Mouse (Mus musculus) heart, embryonic 11.5 days (tissue): ENCODE results near the gene Zdhhc20. TPM values are rescaled to one million over a fixed set of nuclear protein-coding genes. Genes with fewer than 3 reads are reported as not detected.
A peak's percentile ranks its signal among the peaks of the same experiment; 100 is the strongest.

ENCODE experiments used
- ATAC-seq: fragments of 200-750 bp; cut with Nextera tagmentation; replicated peaks from 2 replicates; pipeline ENCODE4 v1.8.0; 2017; ENCODE audit warnings: moderate library complexity; ENCODE audit not compliant: insufficient number of reproducible peaks, low FRiP score, low TSS enrichment
- H3K27ac ChIP-seq: fragments of 300-500 bp; sonication (generic); 2 replicates; pipeline ENCODE4 v1.5.1; 2014; ENCODE audit warnings: mild to moderate bottlenecking, low read depth, low read length
- H3K27me3 ChIP-seq: fragments of 300-500 bp; sonication (generic); 2 replicates; pipeline ENCODE4 v1.6.1; 2014; ENCODE audit warnings: mild to moderate bottlenecking, low read length, mixed read lengths; ENCODE audit not compliant: control insufficient read depth, insufficient read depth
- H3K36me3 ChIP-seq: fragments of 300-500 bp; sonication (generic); 2 replicates; pipeline ENCODE4 v1.6.1; 2014; ENCODE audit warnings: mild to moderate bottlenecking, low read length, moderate library complexity, mixed read lengths; ENCODE audit not compliant: control insufficient read depth, insufficient read depth
- H3K4me1 ChIP-seq: fragments of 300-500 bp; sonication (generic); 2 replicates; pipeline ENCODE4 v1.6.1; 2014; ENCODE audit warnings: low read length; ENCODE audit not compliant: control insufficient read depth, insufficient read depth
- H3K4me2 ChIP-seq: fragments of 300-500 bp; sonication (generic); 2 replicates; pipeline ENCODE4 v1.6.1; 2014; ENCODE audit warnings: mild to moderate bottlenecking, moderate library complexity
- H3K4me3 ChIP-seq: fragments of 300-500 bp; sonication (generic); 2 replicates; pipeline ENCODE4 v1.5.1; 2014; ENCODE audit warnings: low read depth, low read length
- H3K9ac ChIP-seq: fragments of 300-500 bp; sonication (generic); 2 replicates; pipeline ENCODE4 v1.6.1; 2014; ENCODE audit warnings: mild to moderate bottlenecking, low read depth, low read length, moderate library complexity
- H3K9me3 ChIP-seq: fragments of 300-500 bp; sonication (generic); replicated peaks from 2 replicates; pipeline ENCODE4 v1.6.1; 2016; ENCODE audit warnings: low read length; ENCODE audit not compliant: control insufficient read depth
- WGBS: fragments of 180-500 bp; shearing (Covaris S2); extraction: QIAGEN DNeasy Blood & Tissue Kit; methylation state at CpG from one replicate; pipeline ENCODE4 v1.1.7; 2014; ENCODE audit not compliant: insufficient replicate concordance; 5-methylcytosine and 5-hydroxymethylcytosine counted together
- polyA plus RNA-seq: library from polyadenylated mRNA; unstranded; fragments of >200 nt; fragmentation: Nextera tagmentation; extraction: Ambion mirVana; gene quantifications from 2 replicates; pipeline ENCODE4 v1.2.1, GENCODE M21; 2014

Gene Zdhhc20
- polyA plus RNA-seq, 1 experiment from 2014 or later: 52.8 TPM

- H3K4me2 ChIP-seq: no peak overlapping the region
- peak overlapping the region; percentile 54; the same call in 1 of the 2 replicates for H3K27ac ChIP-seq
- H3K36me3 ChIP-seq: no peaks in the 10 kb centered on the region; the same call in 1 of the 2 replicates
- 56% methylated on average over 4 of the region's 4 CpGs for WGBS
- no peaks in the 10 kb centered on the region for H3K27me3 ChIP-seq
- no peaks in the 10 kb centered on the region for H3K9me3 ChIP-seq
- ATAC-seq: no peak
- H3K4me1 ChIP-seq: peaks cover 21% of the 10 kb centered on the region
- H3K4me3 ChIP-seq: no peak overlapping the region
- peak overlapping the region; percentile 22; the same call in 1 of the 2 replicates for H3K9ac ChIP-seq
Measured at GRCm38 (mm10) chr14:57882720-57883119, 7.4 kb downstream of the Zdhhc20 start.

- Histone ChIP-seq H3K27ac (peak overlapping the region; percentile 81), H3K9me3 (no peaks in the 10 kb centered on the region), H3K9ac (no peak overlapping the region), H3K4me3 (no peak overlapping the region), H3K4me1 (peaks cover 21% of the 10 kb centered on the region), H3K27me3 (no peaks in the 10 kb centered on the region), H3K36me3 (no peaks in the 10 kb centered on the region; the same call in 1 of the 2 replicates), H3K4me2 (no peak overlapping the region)
- WGBS: 26% methylated on average over 4 of the region's 4 CpGs
- ATAC-seq: peak; percentile 57; the same call in 1 of the 2 replicates
Measured at GRCm38 (mm10) chr14:57881793-57882192, 8.3 kb downstream of the Zdhhc20 start.

DNA sequence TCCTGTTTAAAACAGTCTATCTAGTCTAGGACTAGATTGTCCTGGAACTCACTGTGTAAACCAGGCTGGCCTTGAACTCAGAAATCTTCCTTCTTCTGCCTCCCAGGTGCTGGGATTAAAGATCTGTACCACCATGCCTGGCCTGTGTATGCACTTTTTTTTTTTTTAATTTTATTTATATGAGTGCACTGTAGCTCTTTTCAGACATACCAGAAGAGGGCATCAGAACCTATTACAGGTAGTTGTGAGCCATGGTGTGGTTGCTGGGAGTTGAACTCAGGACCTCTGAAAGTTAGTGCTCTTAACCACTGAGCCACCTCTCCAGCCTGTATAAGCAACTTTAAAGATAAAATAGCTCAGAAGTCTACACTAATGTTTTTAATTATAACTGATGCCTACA is 9.0 kb downstream of the Zdhhc20 start:
- H3K27ac ChIP-seq: no peak overlapping the region
- no peak for ATAC-seq
- no peaks in the 10 kb centered on the region; the same call in 1 of the 2 replicates for H3K36me3 ChIP-seq
- H3K9me3 ChIP-seq: no peaks in the 10 kb centered on the region
- no peak overlapping the region for H3K4me3 ChIP-seq
- no peaks in the 10 kb centered on the region for H3K27me3 ChIP-seq
- H3K4me2 ChIP-seq: no peak overlapping the region
- peaks cover 21% of the 10 kb centered on the region for H3K4me1 ChIP-seq
- no peak overlapping the region for H3K9ac ChIP-seq

GRCm38 (mm10) chr14:57877921-57878320 is 12.2 kb downstream of the Zdhhc20 start:
- Histone ChIP-seq H3K27ac (no peak overlapping the region), H3K4me1 (peaks cover 16% of the 10 kb centered on the region), H3K4me2 (no peak overlapping the region), H3K36me3 (no peaks in the 10 kb centered on the region; the same call in 1 of the 2 replicates), H3K9ac (no peak overlapping the region), H3K9me3 (no peaks in the 10 kb centered on the region), H3K27me3 (no peaks in the 10 kb centered on the region), H3K4me3 (no peak overlapping the region)
- ATAC-seq: no peak
- WGBS: 88% methylated on average over 9 of the region's 9 CpGs

GRCm38 (mm10) chr14:57866676-57867276 is 23.3 kb downstream of the Zdhhc20 start:
- Histone ChIP-seq H3K27ac (no peak overlapping the region), H3K27me3 (no peaks in the 10 kb centered on the region), H3K36me3 (peaks cover 10% of the 10 kb centered on the region; the same call in 1 of the 2 replicates), H3K9ac (no peak overlapping the region), H3K4me3 (no peak overlapping the region), H3K9me3 (no peaks in the 10 kb centered on the region), H3K4me1 (no peaks in the 10 kb centered on the region), H3K4me2 (no peak overlapping the region)
- no peak for ATAC-seq
- 90% methylated on average over 3 of the region's 3 CpGs for WGBS

- Histone ChIP-seq H3K27me3 (no peaks in the 10 kb centered on the region), H3K9me3 (no peaks in the 10 kb centered on the region), H3K27ac (no peak overlapping the region), H3K4me3 (no peak overlapping the region), H3K4me2 (no peak overlapping the region), H3K9ac (no peak overlapping the region), H3K4me1 (no peaks in the 10 kb centered on the region), H3K36me3 (peaks cover 10% of the 10 kb centered on the region; the same call in 1 of the 2 replicates)
- ATAC-seq: no peak
- WGBS: 91% methylated on average over 3 of the region's 3 CpGs
Measured at GRCm38 (mm10) chr14:57865256-57865655, 24.8 kb downstream of the Zdhhc20 start.

DNA sequence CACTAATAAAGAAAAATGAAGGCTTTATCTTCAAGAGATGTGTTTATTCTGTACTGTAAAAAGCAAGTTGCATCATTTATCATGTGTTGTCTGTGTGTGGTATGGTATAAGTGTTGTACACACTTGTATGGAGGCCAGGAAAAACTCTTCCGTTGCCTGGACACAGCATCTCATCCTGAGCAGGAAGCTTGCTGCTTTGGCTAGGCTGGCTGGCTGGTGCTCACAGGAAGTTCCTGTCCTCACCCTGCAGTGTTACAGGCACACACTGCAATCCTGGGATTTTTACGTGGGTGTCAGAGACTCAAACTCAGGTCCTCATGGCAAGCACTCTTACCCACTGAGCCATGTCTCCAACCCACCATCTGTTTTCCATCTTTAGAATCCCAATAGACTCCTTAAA is 26.9 kb downstream of the Zdhhc20 start:
- ATAC-seq: no peak
- WGBS: 52% methylated on average over 2 of the region's 2 CpGs
- Histone ChIP-seq H3K27ac (no peak overlapping the region), H3K9ac (no peak overlapping the region), H3K27me3 (no peaks in the 10 kb centered on the region), H3K4me3 (no peak overlapping the region), H3K4me2 (no peak overlapping the region), H3K9me3 (no peaks in the 10 kb centered on the region), H3K4me1 (no peaks in the 10 kb centered on the region), H3K36me3 (peaks cover 11% of the 10 kb centered on the region; the same call in 1 of the 2 replicates)

GRCm38 (mm10) chr14:57861987-57862412 is 28.1 kb downstream of the Zdhhc20 start:
- Histone ChIP-seq H3K27ac (no peak overlapping the region), H3K4me2 (no peak overlapping the region), H3K4me1 (no peaks in the 10 kb centered on the region), H3K27me3 (no peaks in the 10 kb centered on the region), H3K36me3 (peaks cover 11% of the 10 kb centered on the region; the same call in 1 of the 2 replicates), H3K9ac (no peak overlapping the region), H3K9me3 (no peaks in the 10 kb centered on the region), H3K4me3 (no peak overlapping the region)
- ATAC-seq: no peak
- 84% methylated on average over 4 of the region's 4 CpGs for WGBS

- Histone ChIP-seq H3K4me2 (no peak overlapping the region), H3K27ac (no peak overlapping the region), H3K9ac (no peak overlapping the region), H3K9me3 (no peaks in the 10 kb centered on the region), H3K4me1 (no peaks in the 10 kb centered on the region), H3K4me3 (no peak overlapping the region), H3K27me3 (no peaks in the 10 kb centered on the region), H3K36me3 (peaks cover 7% of the 10 kb centered on the region)
- ATAC-seq: no peak
Measured at GRCm38 (mm10) chr14:57859520-57859919, 30.6 kb downstream of the Zdhhc20 start.
